Mouse (Mus musculus) megakaryocyte, embryonic 14.5 days (primary cell): Measurements from ENCODE around the gene Hapln4.

ENCODE experiments used
- FLI1 ChIP-seq: IDR thresholded peaks from 2 replicates; pipeline ENCODE4 v1.6.1; 2012; ENCODE audit warnings: low read length, inconsistent platforms, mixed read lengths
- GATA1 ChIP-seq: IDR thresholded peaks from 3 replicates; pipeline ENCODE4 v1.6.1; 2012; ENCODE audit warnings: mixed read lengths, low read length, inconsistent platforms, borderline replicate concordance

DNA sequence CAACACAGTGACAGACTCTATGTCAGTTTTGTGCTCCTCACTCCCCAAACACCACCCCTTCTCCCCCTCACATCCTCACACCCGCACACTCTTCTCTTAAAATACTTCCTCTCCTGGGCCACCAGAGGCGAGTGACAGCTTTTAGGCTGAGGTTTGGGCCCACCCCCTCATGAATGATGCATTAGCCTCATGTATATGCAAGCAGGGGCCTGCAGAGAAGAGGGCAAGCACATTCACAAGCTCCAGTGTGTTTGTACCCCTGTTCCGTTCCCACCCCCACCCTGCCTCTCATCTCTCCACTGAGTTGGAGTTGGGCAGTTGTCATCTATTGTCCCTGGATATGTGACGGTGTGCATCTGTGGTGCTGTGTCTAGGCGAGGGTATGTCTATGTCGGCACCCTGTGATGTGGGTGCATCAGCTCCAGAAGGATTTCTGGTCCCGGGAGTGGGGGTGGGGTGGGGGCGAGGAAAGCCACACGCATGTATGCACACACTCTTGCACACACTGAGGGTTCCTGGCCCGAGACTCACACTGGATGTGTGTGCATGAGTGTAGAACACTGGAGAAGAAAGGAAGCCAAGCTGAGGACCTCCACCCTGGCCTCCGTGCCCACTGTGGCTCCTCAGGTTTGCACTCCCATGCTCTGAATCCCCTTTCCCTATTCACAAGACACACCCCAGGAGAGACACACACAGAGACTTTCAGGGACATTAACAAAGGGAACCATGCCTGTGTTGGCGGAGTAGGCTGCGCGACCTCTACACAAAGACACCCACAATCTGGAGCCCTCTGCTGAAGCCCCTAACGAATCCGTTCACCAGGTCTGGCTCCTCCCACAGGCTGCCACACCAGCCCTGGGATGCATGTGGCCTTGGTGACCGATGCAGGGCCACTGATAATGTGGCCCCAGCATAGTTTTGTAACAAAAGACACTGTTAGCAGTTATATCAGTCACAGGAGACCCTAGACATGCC is 35.8 kb downstream of the Hapln4 start:
- TF ChIP-seq GATA1 (no peak), FLI1 (no peak)
